Mouse (Mus musculus): ENCODE results near the gene Trap1a. TPM values are rescaled to one million over a fixed set of nuclear protein-coding genes. Genes with fewer than 3 reads are reported as not detected.

Trap1a gene
- polyA plus RNA-seq, 1 experiment from 2014 or later, result not detected

DNA sequence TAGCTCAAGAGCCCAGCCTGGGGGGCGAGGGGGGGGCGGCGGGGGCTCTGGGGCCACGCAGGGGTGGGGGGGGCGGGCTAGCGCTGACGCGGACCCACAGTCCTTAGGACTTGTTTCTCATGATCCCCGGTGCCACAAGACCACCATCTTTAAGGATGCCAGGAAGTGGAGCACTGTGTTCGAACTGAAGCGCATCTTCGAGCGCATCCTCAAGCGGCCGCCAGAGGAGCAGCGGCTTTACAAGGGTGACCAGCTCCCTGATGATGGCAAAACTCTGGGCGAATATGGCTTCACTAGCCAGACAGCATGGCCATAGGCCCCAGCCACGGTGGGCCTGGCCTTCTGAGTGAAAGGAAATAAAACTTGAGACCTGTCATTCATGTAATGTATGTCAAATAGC, 24.9 kb downstream of the Trap1a start:
- ATAC-seq (ENCODE audit: borderline replicate concordance, extremely low read depth, low FRiP score, low TSS enrichment), result no peak
- H3K36me3 ChIP-seq, result no peaks in the 10 kb centered on the region
- H3K9me3 ChIP-seq, result no peaks in the 10 kb centered on the region
- H3K27me3 ChIP-seq, result no peaks in the 10 kb centered on the region
- H3K4me3 ChIP-seq, result no peak overlapping the region
- H3K27ac ChIP-seq, result peak overlapping the region; percentile 55
- H3K9ac ChIP-seq, result no peak overlapping the region
- H3K4me1 ChIP-seq, result no peaks in the 10 kb centered on the region
- 58% methylated on average over 18 of the region's 18 CpGs for WGBS
- H3K4me2 ChIP-seq, result no peak overlapping the region

GRCm38 (mm10) chrX:139366837-139367528, 33.5 kb downstream of the Trap1a start:
- Histone ChIP-seq H3K4me3 (no peak overlapping the region), H3K4me2 (no peak overlapping the region), H3K36me3 (no peaks in the 10 kb centered on the region), H3K27ac (no peak overlapping the region), H3K9ac (no peak overlapping the region), H3K4me1 (no peaks in the 10 kb centered on the region), H3K9me3 (no peaks in the 10 kb centered on the region), H3K27me3 (no peaks in the 10 kb centered on the region)
- 0 out of 2 replicates have a peak, but pooled peaks have one; percentile 19 for ATAC-seq (ENCODE audit: borderline replicate concordance, extremely low read depth, low FRiP score, low TSS enrichment)
- WGBS, result 73% methylated on average over 3 of the region's 3 CpGs

- Histone ChIP-seq H3K4me1 (no peaks in the 10 kb centered on the region), H3K9me3 (no peaks in the 10 kb centered on the region), H3K27ac (no peak overlapping the region), H3K4me2 (no peak overlapping the region), H3K36me3 (no peaks in the 10 kb centered on the region), H3K4me3 (no peak overlapping the region), H3K27me3 (no peaks in the 10 kb centered on the region), H3K9ac (no peak overlapping the region)
- peak; percentile 73 for ATAC-seq (ENCODE audit: borderline replicate concordance, extremely low read depth, low FRiP score, low TSS enrichment)
These were observed 34.0 kb downstream of the Trap1a start for GRCm38 (mm10) chrX:139367529-139367908.

GRCm38 (mm10) chrX:139369122-139369521, 35.6 kb downstream of the Trap1a start:
- no peaks in the 10 kb centered on the region for H3K27me3 ChIP-seq
- 58% methylated on average over 4 of the region's 4 CpGs for WGBS
- no peaks in the 10 kb centered on the region for H3K4me1 ChIP-seq

DNA sequence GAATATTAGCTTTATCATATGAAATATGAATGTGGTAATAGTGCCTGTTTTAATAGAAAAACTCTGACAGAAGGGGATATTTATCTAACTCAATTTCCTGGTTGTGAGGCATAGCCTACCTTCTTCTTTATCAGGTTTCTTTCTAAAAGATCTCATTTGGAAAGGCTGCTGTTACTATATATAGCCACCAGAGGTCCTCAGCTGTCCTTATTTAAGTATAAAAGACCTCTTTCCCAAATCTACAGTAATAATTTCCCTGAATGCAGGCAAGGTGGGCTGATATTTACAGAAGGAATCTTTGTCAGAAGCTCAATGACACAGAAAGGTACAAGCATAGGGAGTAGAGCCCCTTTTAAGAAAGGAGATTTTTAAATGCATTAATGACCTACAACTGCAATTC, 39.2 kb downstream of the Trap1a start:
- Histone ChIP-seq H3K9ac (no peak overlapping the region), H3K4me3 (no peak overlapping the region), H3K27me3 (no peaks in the 10 kb centered on the region), H3K9me3 (no peaks in the 10 kb centered on the region), H3K4me2 (no peak overlapping the region), H3K36me3 (no peaks in the 10 kb centered on the region), H3K4me1 (no peaks in the 10 kb centered on the region), H3K27ac (no peak overlapping the region)
- no peak for ATAC-seq (ENCODE audit: borderline replicate concordance, extremely low read depth, low FRiP score, low TSS enrichment)

More at GRCm38 (mm10) chrX:139369122-139369521, 35.6 kb downstream of the Trap1a start:
- Histone ChIP-seq H3K9ac (no peak overlapping the region), H3K4me3 (no peak overlapping the region), H3K36me3 (no peaks in the 10 kb centered on the region), H3K27ac (no peak overlapping the region), H3K4me2 (no peak overlapping the region), H3K9me3 (no peaks in the 10 kb centered on the region)
- ATAC-seq (ENCODE audit: borderline replicate concordance, extremely low read depth, low FRiP score, low TSS enrichment), result no peak

Other genes starting within 250 kb of the Trap1a start
- gene Serpina7, start 248.4 kb upstream of the Trap1a start, polyA plus RNA-seq (2015; fragmentation: Nextera tagmentation; extraction: Ambion mirVana), result 0.20 and 0.21 TPM in 2 replicates
- not detected in 2 replicates for gene 4930513O06Rik, start 247.4 kb upstream of the Trap1a start, polyA plus RNA-seq (2015; fragmentation: Nextera tagmentation; extraction: Ambion mirVana)
- 0.31 TPM in 1 of 2 replicates, not detected in the other for gene 4933428M09Rik, start 154.5 kb upstream of the Trap1a start, polyA plus RNA-seq (2015; fragmentation: Nextera tagmentation; extraction: Ambion mirVana)
- 37.4 and 38.0 TPM in 2 replicates for gene Mum1l1, start 123.6 kb upstream of the Trap1a start, polyA plus RNA-seq (2015; fragmentation: Nextera tagmentation; extraction: Ambion mirVana)
- gene D330045A20Rik, start 146.7 kb downstream of the Trap1a start, polyA plus RNA-seq (2015; fragmentation: Nextera tagmentation; extraction: Ambion mirVana), result 1.1 and 1.2 TPM in 2 replicates
- 4.8 and 5.2 TPM in 2 replicates for gene Rnf128, start 229.6 kb downstream of the Trap1a start, polyA plus RNA-seq (2015; fragmentation: Nextera tagmentation; extraction: Ambion mirVana)